Mouse (Mus musculus): ENCODE data around the gene Synrg. TPM values are rescaled to one million over a fixed set of nuclear protein-coding genes. Genes with fewer than 3 reads are reported as not detected.

Synrg gene
- polyA plus RNA-seq, 1 experiment from 2014 or later: 26.4 TPM

DNA sequence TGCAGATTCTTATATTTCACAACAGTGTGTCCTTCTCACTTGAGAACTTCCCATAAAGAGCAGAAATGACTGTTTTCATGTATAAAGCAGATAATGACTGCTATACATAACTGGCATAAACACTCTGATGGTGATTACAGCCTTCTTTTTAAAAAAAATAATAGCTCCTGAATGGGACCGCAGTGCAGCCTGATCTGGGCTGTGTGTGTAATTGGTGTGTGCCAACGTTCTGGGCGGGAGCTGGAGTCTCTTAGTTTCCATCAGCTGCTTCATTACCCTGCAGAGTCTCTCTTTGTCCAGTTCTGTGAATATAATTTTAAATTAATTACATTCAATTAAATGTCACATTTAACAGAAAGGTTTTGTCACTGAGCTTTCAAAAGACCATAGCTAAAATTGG lies 34.8 kb downstream of the Synrg start:
- H3K36me3 ChIP-seq (ENCODE audit: control insufficient read depth, insufficient read depth, low read length): peaks cover 46% of the 10 kb centered on the region

DNA sequence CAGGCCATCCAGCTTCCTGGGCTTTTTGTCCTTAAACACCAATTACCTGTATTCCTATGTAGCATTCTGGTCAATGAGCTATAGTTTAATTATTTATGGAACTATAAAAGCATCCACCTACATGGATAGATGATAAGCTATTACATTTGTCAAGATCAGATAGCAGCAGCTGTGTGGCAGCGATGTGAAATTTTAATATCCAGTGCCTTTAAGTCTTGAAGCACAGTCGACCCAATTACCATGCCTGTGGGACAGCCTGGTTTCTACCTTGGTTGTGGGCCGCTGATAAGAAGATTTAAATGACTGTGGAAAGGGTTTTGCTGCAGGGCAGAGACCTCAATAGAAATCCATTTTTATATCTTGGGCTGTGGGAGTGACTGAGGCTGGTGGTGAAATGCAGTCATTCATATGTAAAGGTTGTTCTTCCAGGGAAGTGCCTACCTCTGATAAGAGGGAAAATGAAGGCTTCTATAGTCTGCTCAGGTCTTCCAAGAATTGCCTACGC lies 35.2 kb downstream of the Synrg start:
- no peaks in the 10 kb centered on the region for H3K4me1 ChIP-seq (ENCODE audit: control insufficient read depth, insufficient read depth, low read length)
- peak; percentile 66 for ATAC-seq
- H3K9me3 ChIP-seq (replicated peaks; ENCODE audit: control insufficient read depth, low read length, poor library complexity, severe bottlenecking): no peaks in the 10 kb centered on the region
- 68% methylated on average over 4 of the region's 4 CpGs for WGBS
- H3K4me2 ChIP-seq (ENCODE audit: low read length): no peak overlapping the region
- H3K27ac ChIP-seq (ENCODE audit: low read length): peak overlapping the region; percentile 31
- no peaks in the 10 kb centered on the region for H3K27me3 ChIP-seq (ENCODE audit: control insufficient read depth, insufficient read depth, low read depth, low read length)
- no peak overlapping the region for H3K4me3 ChIP-seq (ENCODE audit: low read depth, low read length)
- H3K9ac ChIP-seq (ENCODE audit: low read depth, low read length): no peak overlapping the region
- H3K36me3 ChIP-seq (ENCODE audit: control insufficient read depth, insufficient read depth, low read length): peaks cover 42% of the 10 kb centered on the region

More for the DNA sequence above, 34.8 kb downstream of the Synrg start:
- Histone ChIP-seq H3K4me1 (ENCODE audit: control insufficient read depth, insufficient read depth, low read length) (no peaks in the 10 kb centered on the region), H3K27ac (ENCODE audit: low read length) (peak overlapping the region; percentile 31), H3K27me3 (ENCODE audit: control insufficient read depth, insufficient read depth, low read depth, low read length) (no peaks in the 10 kb centered on the region), H3K4me3 (ENCODE audit: low read depth, low read length) (no peak overlapping the region), H3K9ac (ENCODE audit: low read depth, low read length) (no peak overlapping the region), H3K4me2 (ENCODE audit: low read length) (no peak overlapping the region), H3K9me3 (replicated peaks; ENCODE audit: control insufficient read depth, low read length, poor library complexity, severe bottlenecking) (no peaks in the 10 kb centered on the region)
- WGBS: 68% methylated on average over 3 of the region's 3 CpGs
- ATAC-seq: no peak

DNA sequence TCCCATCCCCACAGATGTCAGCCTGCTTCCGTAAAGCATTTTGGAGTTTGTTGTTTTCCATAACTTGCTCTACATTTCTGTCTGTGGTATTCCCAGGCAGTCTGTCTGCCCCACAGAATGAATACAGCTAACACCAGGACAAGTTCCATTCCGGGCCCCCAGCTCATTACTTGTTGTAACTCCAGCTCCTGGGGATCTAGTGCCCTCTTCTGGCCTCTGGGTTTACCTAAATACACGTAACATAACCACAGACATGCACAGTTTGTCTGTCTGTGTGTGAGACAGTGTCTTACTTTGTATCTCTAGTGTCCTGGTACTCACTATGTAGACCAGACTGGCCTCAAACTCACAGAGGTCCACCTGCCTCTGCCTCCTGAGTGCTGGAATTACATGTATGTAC lies 37.0 kb downstream of the Synrg start:
- H3K27ac ChIP-seq (ENCODE audit: low read length): no peak overlapping the region
- no peak for ATAC-seq
- H3K4me1 ChIP-seq (ENCODE audit: control insufficient read depth, insufficient read depth, low read length): no peaks in the 10 kb centered on the region
- no peak overlapping the region for H3K4me3 ChIP-seq (ENCODE audit: low read depth, low read length)
- no peaks in the 10 kb centered on the region for H3K27me3 ChIP-seq (ENCODE audit: control insufficient read depth, insufficient read depth, low read depth, low read length)
- H3K9me3 ChIP-seq (replicated peaks; ENCODE audit: control insufficient read depth, low read length, poor library complexity, severe bottlenecking): no peaks in the 10 kb centered on the region
- peaks cover 27% of the 10 kb centered on the region for H3K36me3 ChIP-seq (ENCODE audit: control insufficient read depth, insufficient read depth, low read length)
- 88% methylated on average over 3 of the region's 3 CpGs for WGBS
- no peak overlapping the region for H3K9ac ChIP-seq (ENCODE audit: low read depth, low read length)
- H3K4me2 ChIP-seq (ENCODE audit: low read length): no peak overlapping the region

DNA sequence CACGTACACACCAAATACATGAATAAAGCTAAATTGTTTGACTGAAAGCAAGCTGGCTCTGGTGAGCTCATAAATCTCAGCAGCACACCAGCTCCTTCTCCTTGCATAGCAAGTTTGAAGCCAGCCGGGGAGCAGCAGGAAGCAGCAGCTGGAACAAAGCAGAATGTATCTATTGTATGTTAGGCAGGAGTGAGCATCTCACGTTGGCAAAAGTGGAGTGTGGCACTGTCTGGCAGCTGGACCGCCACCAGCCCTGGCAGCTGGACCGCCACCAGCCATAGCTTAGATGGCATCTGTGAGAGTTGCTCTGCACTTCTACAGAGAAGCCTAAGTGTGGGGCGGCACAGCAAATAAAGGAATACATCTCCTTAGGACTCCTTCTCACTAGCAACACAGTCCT lies 39.8 kb downstream of the Synrg start:
- Histone ChIP-seq H3K9me3 (replicated peaks; ENCODE audit: control insufficient read depth, low read length, poor library complexity, severe bottlenecking) (no peaks in the 10 kb centered on the region), H3K9ac (ENCODE audit: low read depth, low read length) (no peak overlapping the region), H3K4me2 (ENCODE audit: low read length) (no peak overlapping the region), H3K36me3 (ENCODE audit: control insufficient read depth, insufficient read depth, low read length) (peaks cover 26% of the 10 kb centered on the region), H3K27ac (ENCODE audit: low read length) (no peak overlapping the region), H3K4me1 (ENCODE audit: control insufficient read depth, insufficient read depth, low read length) (no peaks in the 10 kb centered on the region), H3K27me3 (ENCODE audit: control insufficient read depth, insufficient read depth, low read depth, low read length) (no peaks in the 10 kb centered on the region), H3K4me3 (ENCODE audit: low read depth, low read length) (no peak overlapping the region)
- ATAC-seq: no peak
- WGBS: 92% methylated on average over 6 of the region's 6 CpGs

DNA sequence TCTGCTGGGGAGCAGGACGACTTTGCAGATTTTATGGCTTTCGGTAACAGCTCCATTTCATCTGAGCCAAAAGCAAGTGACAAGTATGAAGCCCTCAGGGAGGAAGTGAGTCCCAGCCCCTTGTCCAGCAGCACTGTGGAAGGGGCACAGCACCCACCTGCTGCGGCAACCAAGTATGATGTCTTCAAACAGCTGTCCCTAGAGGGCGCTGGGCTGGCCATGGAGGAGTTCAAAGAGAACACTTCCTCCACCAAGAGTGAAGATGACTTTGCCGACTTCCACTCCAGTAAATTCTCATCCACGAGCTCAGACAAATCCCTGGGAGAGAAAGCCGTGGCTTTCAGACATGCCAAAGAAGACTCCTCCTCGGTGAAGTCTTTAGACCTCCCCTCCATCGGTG lies 44.8 kb downstream of the Synrg start:
- 85% methylated on average over 9 of the region's 9 CpGs for WGBS
- peaks cover 16% of the 10 kb centered on the region for H3K36me3 ChIP-seq (ENCODE audit: control insufficient read depth, insufficient read depth, low read length)
- H3K9ac ChIP-seq (ENCODE audit: low read depth, low read length): no peak overlapping the region
- ATAC-seq: no peak
- peaks cover 32% of the 10 kb centered on the region for H3K4me1 ChIP-seq (ENCODE audit: control insufficient read depth, insufficient read depth, low read length)
- no peaks in the 10 kb centered on the region for H3K27me3 ChIP-seq (ENCODE audit: control insufficient read depth, insufficient read depth, low read depth, low read length)
- no peaks in the 10 kb centered on the region for H3K9me3 ChIP-seq (replicated peaks; ENCODE audit: control insufficient read depth, low read length, poor library complexity, severe bottlenecking)
- H3K4me3 ChIP-seq (ENCODE audit: low read depth, low read length): no peak overlapping the region
- H3K27ac ChIP-seq (ENCODE audit: low read length): no peak overlapping the region
- H3K4me2 ChIP-seq (ENCODE audit: low read length): no peak overlapping the region

DNA sequence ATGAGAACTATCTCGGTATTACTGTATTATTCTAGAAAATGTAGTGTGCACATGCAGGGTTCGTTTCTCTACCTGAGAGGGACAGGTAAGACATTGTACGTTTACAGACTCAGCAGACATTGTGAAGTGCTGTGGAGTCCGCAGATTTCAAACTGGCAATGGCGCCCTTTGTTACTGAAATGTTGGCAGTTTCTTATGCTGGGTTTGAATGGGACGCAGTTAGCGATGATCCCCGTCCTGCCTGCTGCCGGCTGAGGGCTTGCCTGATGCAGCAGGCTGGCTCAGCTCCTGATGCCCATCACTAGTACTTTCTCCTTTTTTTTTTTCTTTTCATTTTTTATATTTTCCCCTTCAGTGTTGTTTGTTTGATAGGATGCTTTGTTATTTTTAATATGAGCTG lies 46.2 kb downstream of the Synrg start:
- H3K4me2 ChIP-seq (ENCODE audit: low read length): no peak overlapping the region
- 51% methylated on average over 9 of the region's 9 CpGs for WGBS
- no peak for ATAC-seq
- H3K27me3 ChIP-seq (ENCODE audit: control insufficient read depth, insufficient read depth, low read depth, low read length): no peaks in the 10 kb centered on the region
- peaks cover 15% of the 10 kb centered on the region for H3K36me3 ChIP-seq (ENCODE audit: control insufficient read depth, insufficient read depth, low read length)
- H3K9ac ChIP-seq (ENCODE audit: low read depth, low read length): no peak overlapping the region
- peak overlapping the region; percentile 28; the same call in 1 of the 2 replicates for H3K27ac ChIP-seq (ENCODE audit: low read length)
- no peak overlapping the region for H3K4me3 ChIP-seq (ENCODE audit: low read depth, low read length)
- peaks cover 32% of the 10 kb centered on the region for H3K4me1 ChIP-seq (ENCODE audit: control insufficient read depth, insufficient read depth, low read length)
- no peaks in the 10 kb centered on the region for H3K9me3 ChIP-seq (replicated peaks; ENCODE audit: control insufficient read depth, low read length, poor library complexity, severe bottlenecking)

DNA sequence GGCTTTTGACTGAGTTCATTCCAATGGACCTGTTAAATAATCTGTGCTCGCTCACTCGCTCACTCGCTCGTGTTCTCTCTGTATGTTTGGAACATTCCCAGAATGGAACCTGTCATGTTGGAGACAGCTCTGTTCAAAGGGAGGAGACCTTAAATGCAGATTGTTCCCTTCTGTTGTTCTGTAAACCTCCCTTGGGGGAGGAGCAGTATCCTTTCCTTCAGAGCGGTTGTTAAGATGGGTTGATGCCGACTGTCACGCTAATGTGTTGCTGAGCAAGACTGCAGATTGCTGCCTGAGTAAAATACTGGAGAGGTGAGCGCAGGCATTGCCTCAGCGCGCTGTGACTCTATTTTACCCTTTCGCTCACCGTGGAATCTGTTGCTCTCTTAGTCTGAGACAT lies 46.8 kb downstream of the Synrg start:
- WGBS: 10% methylated on average over 12 of the region's 12 CpGs
- Histone ChIP-seq H3K27me3 (ENCODE audit: control insufficient read depth, insufficient read depth, low read depth, low read length) (no peaks in the 10 kb centered on the region), H3K4me2 (ENCODE audit: low read length) (peak overlapping the region; percentile 35), H3K4me1 (ENCODE audit: control insufficient read depth, insufficient read depth, low read length) (peaks cover 32% of the 10 kb centered on the region), H3K36me3 (ENCODE audit: control insufficient read depth, insufficient read depth, low read length) (peaks cover 15% of the 10 kb centered on the region), H3K4me3 (ENCODE audit: low read depth, low read length) (no peak overlapping the region), H3K27ac (ENCODE audit: low read length) (peak overlapping the region; percentile 58), H3K9ac (ENCODE audit: low read depth, low read length) (0 out of 2 replicates have a peak overlapping the region, but pooled peaks have one; percentile 18), H3K9me3 (replicated peaks; ENCODE audit: control insufficient read depth, low read length, poor library complexity, severe bottlenecking) (no peaks in the 10 kb centered on the region)
- ATAC-seq: peak; percentile 36; the same call in 1 of the 2 replicates

DNA sequence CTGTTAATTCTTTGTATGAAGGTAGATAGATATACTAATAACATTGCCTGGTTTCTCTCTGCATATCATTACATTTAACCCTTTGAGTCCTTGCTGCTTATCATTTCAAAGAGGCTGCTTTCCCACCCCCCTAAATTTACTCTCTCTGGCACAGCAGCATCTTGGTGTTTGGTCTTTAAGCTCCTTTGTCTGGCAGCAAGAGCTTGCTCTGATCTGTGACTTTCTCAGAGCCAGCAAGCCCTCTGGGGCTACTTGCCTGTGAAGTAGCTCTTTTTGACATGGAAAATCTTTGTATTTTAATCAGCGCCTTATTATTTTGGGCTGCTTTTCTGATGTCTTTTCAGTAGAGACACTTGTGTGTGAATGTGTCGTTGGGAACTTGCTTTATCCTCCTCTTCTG lies 47.3 kb downstream of the Synrg start:
- 14% methylated on average over 2 of the region's 2 CpGs for WGBS
- peaks cover 32% of the 10 kb centered on the region for H3K4me1 ChIP-seq (ENCODE audit: control insufficient read depth, insufficient read depth, low read length)
- no peak overlapping the region for H3K4me3 ChIP-seq (ENCODE audit: low read depth, low read length)
- peak overlapping the region; percentile 58; the same call in 1 of the 2 replicates for H3K27ac ChIP-seq (ENCODE audit: low read length)
- ATAC-seq: no peak
- peak overlapping the region; percentile 35; the same call in 1 of the 2 replicates for H3K4me2 ChIP-seq (ENCODE audit: low read length)
- H3K27me3 ChIP-seq (ENCODE audit: control insufficient read depth, insufficient read depth, low read depth, low read length): no peaks in the 10 kb centered on the region
- H3K9me3 ChIP-seq (replicated peaks; ENCODE audit: control insufficient read depth, low read length, poor library complexity, severe bottlenecking): no peaks in the 10 kb centered on the region
- peak overlapping the region; percentile 18; the same call in 1 of the 2 replicates for H3K9ac ChIP-seq (ENCODE audit: low read depth, low read length)
- peaks cover 15% of the 10 kb centered on the region for H3K36me3 ChIP-seq (ENCODE audit: control insufficient read depth, insufficient read depth, low read length)

DNA sequence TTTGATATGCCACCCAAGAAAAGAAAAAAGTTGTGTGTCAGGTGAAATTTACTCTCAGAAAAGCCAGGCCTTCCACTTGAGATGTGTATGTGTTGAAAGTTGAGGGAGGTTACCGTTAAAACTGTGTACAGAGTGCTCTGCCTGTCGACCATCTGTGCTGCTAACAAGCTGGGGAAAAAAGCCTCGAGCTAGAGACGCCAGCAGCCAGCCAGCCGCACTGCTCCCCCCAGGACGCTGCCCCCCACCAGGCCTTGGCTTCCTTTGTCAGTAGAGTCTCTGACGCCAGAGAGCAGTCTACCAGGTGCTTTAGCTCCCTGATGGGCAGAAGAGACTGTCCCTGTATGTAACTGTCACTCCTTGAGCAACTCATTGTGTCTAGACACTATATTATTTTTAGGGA lies 48.9 kb downstream of the Synrg start:
- ATAC-seq: no peak
- Histone ChIP-seq H3K9ac (ENCODE audit: low read depth, low read length) (no peak overlapping the region), H3K4me2 (ENCODE audit: low read length) (no peak overlapping the region), H3K4me1 (ENCODE audit: control insufficient read depth, insufficient read depth, low read length) (peaks cover 32% of the 10 kb centered on the region), H3K9me3 (replicated peaks; ENCODE audit: control insufficient read depth, low read length, poor library complexity, severe bottlenecking) (no peaks in the 10 kb centered on the region), H3K27me3 (ENCODE audit: control insufficient read depth, insufficient read depth, low read depth, low read length) (no peaks in the 10 kb centered on the region), H3K36me3 (ENCODE audit: control insufficient read depth, insufficient read depth, low read length) (peaks cover 13% of the 10 kb centered on the region), H3K27ac (ENCODE audit: low read length) (no peak overlapping the region), H3K4me3 (ENCODE audit: low read depth, low read length) (no peak overlapping the region)
- WGBS: 2% methylated on average over 7 of the region's 7 CpGs
